Mouse (Mus musculus): ENCODE results near the gene Tmem45b.

Tmem45b gene

DNA sequence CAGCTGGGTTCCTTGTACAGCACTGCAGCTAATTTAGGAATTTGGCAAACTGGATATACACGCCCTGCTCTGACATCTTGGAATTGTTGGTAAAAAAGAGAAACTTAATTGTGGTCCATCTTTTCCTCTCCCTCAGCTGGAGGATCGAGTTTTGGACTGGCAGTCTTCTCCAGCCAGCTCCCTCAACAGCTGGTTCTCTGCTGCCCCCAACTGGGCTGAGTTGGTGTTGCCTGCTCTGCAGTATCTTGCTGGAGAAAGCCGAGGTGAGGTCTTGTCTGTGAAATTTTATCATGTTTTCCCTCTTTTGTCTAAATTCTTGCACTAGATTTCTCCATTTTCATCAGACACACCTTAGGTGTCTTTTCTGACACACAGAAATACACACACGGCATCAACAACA, 63.8 kb downstream of the Tmem45b start:
- peak; percentile 68 for DNase-seq

DNA sequence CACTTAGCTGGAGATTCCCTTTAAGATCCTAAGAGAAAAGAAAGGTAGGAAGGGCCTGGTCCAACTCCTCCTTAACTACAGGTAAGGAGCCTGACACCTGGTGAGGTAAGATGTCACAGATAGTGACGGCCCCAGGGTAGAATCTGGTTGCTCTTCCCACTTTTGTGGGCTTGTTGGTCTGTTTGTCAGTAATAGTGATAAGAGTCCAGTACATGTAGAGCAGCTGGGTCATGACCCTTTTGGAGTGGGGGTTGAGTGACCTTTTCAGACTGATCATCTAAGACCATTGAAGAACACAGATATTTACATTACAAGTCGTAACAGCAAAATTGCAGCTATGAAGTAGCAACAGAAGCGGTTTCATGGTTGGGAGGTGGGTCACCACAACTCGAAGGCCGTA, 77.1 kb downstream of the Tmem45b start:
- no peak for DNase-seq

DNA sequence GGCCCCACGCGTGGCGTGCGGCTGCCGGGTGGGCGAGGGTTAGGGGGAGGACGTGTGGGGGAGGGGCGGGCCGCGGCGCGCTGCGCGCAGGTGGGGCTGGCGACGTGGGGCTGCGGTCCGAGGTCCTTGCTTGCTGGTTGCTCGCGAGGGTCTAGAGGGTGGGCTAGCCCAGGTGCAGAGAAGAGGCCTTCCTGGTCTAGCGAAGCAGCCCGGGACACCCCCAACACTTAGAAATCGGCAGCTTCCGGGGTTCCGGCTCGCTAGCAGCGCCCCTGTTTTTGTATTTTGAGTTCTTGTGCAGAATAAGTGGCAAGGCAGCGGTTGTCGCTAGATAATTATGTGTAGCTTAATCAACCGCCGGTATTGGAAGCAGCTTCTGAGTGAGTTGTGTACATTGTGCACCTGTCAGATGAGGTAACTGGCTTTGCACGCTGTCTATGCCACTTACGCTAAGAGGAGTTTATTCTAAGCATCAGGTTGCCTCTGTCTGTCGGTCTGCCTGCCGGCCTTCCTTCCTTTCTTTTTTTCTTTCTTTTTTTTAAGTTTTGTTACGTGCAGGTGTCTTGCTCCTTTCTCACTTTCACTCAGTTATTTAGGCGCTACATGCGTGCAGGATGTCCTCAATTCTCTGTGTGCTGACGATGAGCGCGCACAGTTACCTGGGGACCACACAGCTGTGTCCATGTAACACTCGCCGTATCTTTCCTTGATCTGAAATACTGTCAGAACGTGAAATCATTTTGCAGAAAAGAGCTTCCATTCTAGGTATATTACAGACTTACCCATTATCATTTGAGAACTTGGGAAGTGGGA, 77.7 kb downstream of the Tmem45b start:
- no peak for DNase-seq

DNA sequence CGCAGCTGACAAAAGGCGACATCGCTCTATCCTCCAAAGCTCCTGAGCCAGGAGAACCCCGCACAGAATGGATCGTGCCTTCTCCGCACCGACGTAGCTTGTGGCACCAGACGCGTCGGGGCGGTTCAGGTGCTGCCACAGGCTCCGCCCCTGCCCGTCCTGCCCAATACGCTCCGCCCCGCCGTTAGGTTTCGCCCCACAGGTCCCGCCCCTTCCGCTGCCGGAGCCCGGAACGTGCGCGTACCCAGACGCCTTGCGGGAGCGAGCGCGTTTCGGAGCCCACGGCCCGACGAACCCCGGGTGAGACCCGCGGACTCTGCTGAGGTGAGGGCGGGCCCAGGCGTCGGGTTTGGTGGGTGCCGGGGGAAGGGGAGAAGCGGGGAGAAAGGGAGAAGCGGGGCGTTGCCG, 78.3 kb downstream of the Tmem45b start, which contains the start of gene Nfrkb:
Nfrkb (plus strand) TSS at position 246 of the 408 bp plus-strand sequence.
- DNase-seq, result peak; percentile 98

DNA sequence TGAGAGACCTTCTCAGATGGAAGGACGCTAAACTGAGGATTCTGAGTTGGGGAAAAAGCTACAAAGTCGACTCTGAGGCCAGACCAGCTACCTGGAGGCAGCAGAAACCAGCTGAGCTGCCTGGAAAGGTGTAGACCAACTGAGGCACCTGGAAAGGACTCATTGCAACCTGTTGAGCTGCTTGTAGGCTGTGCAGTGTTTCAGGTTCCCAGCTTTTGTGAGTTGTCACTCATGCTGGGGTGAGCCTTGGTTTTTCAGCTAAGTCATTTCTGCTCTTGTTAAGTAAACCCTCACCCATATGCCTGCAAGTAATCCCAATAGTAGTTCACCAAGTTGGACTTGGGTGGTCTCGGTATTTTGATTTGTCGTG, 78.8 kb downstream of the Tmem45b start:
- DNase-seq, result no peak

DNA sequence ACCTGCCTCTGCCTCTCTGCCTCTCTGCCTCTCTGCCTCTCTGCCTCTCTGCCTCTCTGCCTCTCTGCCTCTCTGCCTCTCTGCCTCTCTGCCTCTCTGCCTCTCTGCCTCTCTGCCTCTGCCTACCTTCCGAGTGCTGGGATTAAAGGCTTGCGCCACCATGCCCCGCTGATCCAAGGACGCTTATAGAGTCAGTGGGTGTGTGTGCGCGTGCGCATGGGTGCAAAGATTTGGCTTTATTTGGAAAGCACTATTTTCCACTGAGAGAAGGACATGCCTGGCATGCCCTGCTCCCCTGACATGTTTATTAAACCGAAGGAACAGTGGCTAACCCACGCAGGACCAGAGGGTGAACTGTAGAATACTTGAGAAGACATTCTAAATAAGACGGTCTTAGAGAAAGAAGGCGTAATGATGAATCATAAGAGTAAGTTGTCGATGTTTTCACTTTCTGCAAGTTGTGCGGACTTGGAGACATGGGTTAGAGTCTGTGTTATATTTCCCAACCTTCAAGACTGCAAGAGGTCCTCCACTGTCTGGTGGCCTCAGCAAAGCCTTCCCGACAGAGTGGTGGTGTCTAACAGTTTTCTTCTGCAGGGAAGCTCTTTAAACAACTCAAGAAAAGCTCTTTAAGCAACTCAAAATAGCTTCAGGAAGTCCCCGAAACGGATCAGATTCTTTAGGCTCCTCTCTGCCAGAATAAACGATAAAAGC, 79.3 kb downstream of the Tmem45b start:
- no peak for DNase-seq

DNA sequence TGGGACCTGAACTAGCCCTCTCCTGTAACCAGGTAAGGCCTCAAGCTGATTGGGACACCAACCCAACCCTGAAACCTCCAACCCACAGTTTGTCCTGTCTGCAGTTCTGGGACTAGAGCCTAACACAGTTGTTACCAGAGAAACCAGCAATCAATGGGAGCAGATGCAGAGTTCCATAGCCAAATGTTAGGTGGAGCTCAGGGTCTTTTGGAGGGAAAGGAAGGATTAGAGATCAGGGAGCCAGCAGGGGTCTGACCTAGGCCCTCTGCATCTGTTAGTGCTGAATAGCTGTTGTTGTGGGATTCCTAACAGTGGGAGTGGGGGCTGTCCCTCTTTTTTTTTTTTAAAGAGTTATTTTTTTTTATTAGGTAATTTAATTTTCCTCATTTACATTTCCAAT, 87.6 kb downstream of the Tmem45b start:
- no peak for DNase-seq
